In the genomic region with DNA sequence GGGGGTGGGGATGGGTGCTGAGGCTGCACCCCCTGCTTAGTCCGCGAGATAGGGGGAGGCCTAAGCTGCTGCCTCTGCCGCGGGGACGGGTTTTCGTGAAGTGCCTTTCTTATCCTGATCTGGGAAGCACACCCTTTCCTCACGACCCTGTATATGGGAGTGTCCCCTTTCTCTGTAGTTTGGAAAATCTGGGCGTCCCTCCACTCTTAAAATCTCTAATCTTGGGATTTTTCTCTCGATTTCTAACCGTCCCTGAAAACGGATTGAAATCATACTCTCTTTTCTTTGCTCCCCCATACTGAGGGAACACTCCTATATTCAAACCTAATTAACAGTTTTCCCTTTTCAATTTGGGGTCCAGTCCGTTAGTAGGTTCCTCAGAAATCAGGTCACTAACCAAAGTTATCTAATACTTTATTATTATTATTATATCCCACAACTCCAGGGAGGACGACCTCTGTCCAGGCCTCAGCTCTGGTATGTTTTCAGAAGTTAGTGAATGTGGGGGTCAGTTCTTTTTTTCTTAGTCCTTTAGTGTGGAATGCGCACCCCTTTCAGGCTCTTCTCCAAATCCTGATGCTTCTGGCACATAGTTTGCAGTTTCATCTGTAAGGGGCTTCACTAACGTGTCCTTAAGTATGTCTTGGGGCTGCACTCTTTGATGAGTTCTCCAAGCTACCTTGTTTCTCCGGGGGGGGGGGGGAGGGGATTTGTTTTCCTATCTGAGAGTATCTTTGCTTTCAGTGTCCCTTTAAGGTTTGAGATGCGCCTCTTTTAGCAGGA, we compare ENCODE assay signal across 8 mouse cellular contexts. TPM values are rescaled to one million over a fixed set of nuclear protein-coding genes. Genes with fewer than 3 reads are reported as not detected.
DNase-seq lines count a peak whose midpoint lies in the region; ATAC-seq and TF ChIP-seq lines count a peak whose summit lies in the region.

No protein-coding gene starts in this region.

- H3K9ac ChIP-seq in kidney, embryonic 14.5 days (ENCODE audit: low read depth, low read length), result peak overlapping the region; percentile 89
- peak overlapping the region; percentile 95 for H3K9ac ChIP-seq in hindbrain, embryonic 16.5 days (ENCODE audit: low read depth, low read length)
- peak overlapping the region; percentile 88 for H3K9ac ChIP-seq in midbrain, postnatal 0 days (replicated peaks; ENCODE audit: low read length, poor library complexity, severe bottlenecking)

- no peaks in the 10 kb centered on the region for H3K27me3 ChIP-seq in kidney, embryonic 14.5 days (ENCODE audit: control insufficient read depth, insufficient read depth, low read length)
- no peaks in the 10 kb centered on the region for H3K27me3 ChIP-seq in hindbrain, embryonic 16.5 days (replicated peaks; ENCODE audit: control insufficient read depth, insufficient read depth, low read length)
- H3K27me3 ChIP-seq in midbrain, postnatal 0 days (ENCODE audit: insufficient read depth, low read length), result no peaks in the 10 kb centered on the region

- H3K36me3 ChIP-seq in kidney, embryonic 14.5 days (ENCODE audit: control insufficient read depth, insufficient read depth, low read length), result peaks cover 2% of the 10 kb centered on the region; the same call in 1 of the 2 replicates
- H3K36me3 ChIP-seq in hindbrain, embryonic 16.5 days (ENCODE audit: control insufficient read depth, insufficient read depth, low read length), result no peaks in the 10 kb centered on the region
- no peaks in the 10 kb centered on the region for H3K36me3 ChIP-seq in midbrain, postnatal 0 days (ENCODE audit: insufficient read depth, low read length)

- 3% methylated on average over 17 of the region's 17 CpGs for WGBS in kidney, embryonic 14.5 days
- 7% methylated on average over 12 of the region's 17 CpGs for WGBS in hindbrain, embryonic 16.5 days
- WGBS in midbrain, postnatal 0 days, result 5% methylated on average over 17 of the region's 17 CpGs

- TF ChIP-seq CTCF in midbrain, postnatal 0 days (IDR thresholded peaks at IDR 0.05), result no peak

- ATAC-seq in kidney, embryonic 14.5 days (ENCODE audit: low FRiP score, low TSS enrichment), result no peak
- ATAC-seq in hindbrain, embryonic 16.5 days, result no peak; the same call in 1 of the 2 replicates
- no peak for ATAC-seq in midbrain, postnatal 0 days (ENCODE audit: low FRiP score)

- peak overlapping the region; percentile 71 for H3K4me2 ChIP-seq in kidney, embryonic 14.5 days (replicated peaks; ENCODE audit: low read depth, low read length)
- H3K4me2 ChIP-seq in hindbrain, embryonic 16.5 days (ENCODE audit: low read length), result peak overlapping the region; percentile 78
- peak overlapping the region; percentile 69 for H3K4me2 ChIP-seq in midbrain, postnatal 0 days (ENCODE audit: low read depth, low read length, poor library complexity, severe bottlenecking)

- H3K4me1 ChIP-seq in kidney, embryonic 14.5 days (ENCODE audit: control insufficient read depth, insufficient read depth, low read length), result peaks cover 19% of the 10 kb centered on the region
- H3K4me1 ChIP-seq in brown adipose tissue, adult 24 weeks (ENCODE audit: control insufficient read depth, insufficient read depth, insufficient read length, low read length), result peaks cover 21% of the 10 kb centered on the region
- H3K4me1 ChIP-seq in hindbrain, embryonic 16.5 days (ENCODE audit: control insufficient read depth, insufficient read depth, low read depth, low read length), result peaks cover 26% of the 10 kb centered on the region
- peaks cover 7% of the 10 kb centered on the region; the same call in 1 of the 2 replicates for H3K4me1 ChIP-seq in midbrain, postnatal 0 days (ENCODE audit: insufficient read depth, low read length)

- H3K9me3 ChIP-seq in kidney, embryonic 14.5 days (ENCODE audit: control insufficient read depth, low read length), result no peaks in the 10 kb centered on the region
- no peaks in the 10 kb centered on the region for H3K9me3 ChIP-seq in hindbrain, embryonic 16.5 days (ENCODE audit: control insufficient read depth, low read length)
- H3K9me3 ChIP-seq in midbrain, postnatal 0 days (ENCODE audit: low read length), result no peaks in the 10 kb centered on the region

- DNase-seq in kidney, adult 18-20 months, result no peak
- no peak for DNase-seq in midbrain, postnatal 0 days (ENCODE audit: low spot score)
- no peak for DNase-seq in left cerebral cortex, adult 11 months (ENCODE audit: low spot score)
- no peak for DNase-seq in adrenal gland, adult 8-10 months
- DNase-seq in adrenal gland, adult 18-20 months (ENCODE audit: low spot score in 2 of 2), result no peak

- H3K4me3 ChIP-seq in kidney, embryonic 14.5 days (ENCODE audit: low read length), result peak overlapping the region; percentile 72
- H3K4me3 ChIP-seq in brown adipose tissue, adult 24 weeks (ENCODE audit: insufficient read depth, low read depth, low read length), result peak overlapping the region; percentile 79
- peak overlapping the region; percentile 85 for H3K4me3 ChIP-seq in hindbrain, embryonic 16.5 days (ENCODE audit: low read length)
- H3K4me3 ChIP-seq in midbrain, postnatal 0 days (ENCODE audit: low read depth, low read length), result peak overlapping the region; percentile 57

- H3K27ac ChIP-seq in kidney, embryonic 14.5 days (ENCODE audit: low read depth, low read length), result peak overlapping the region; percentile 95
- peak overlapping the region; percentile 58 for H3K27ac ChIP-seq in brown adipose tissue, adult 24 weeks (replicated peaks; ENCODE audit: low read depth, low read length)
- H3K27ac ChIP-seq in hindbrain, embryonic 16.5 days (ENCODE audit: low read depth, low read length), result peak overlapping the region; percentile 98
- H3K27ac ChIP-seq in midbrain, postnatal 0 days (ENCODE audit: low read depth, low read length), result peak overlapping the region; percentile 92

RNA-seq across cellular contexts. Expression of a gene that starts 1.1 kb away (rescaled TPM):
- polyA plus RNA-seq in kidney, embryonic 14.5 days (2014; fragmentation: Nextera tagmentation; extraction: Ambion mirVana), result 68.8 and 71.7 TPM in 2 replicates
- 9.1 and 17.5 TPM in 2 replicates for polyA plus RNA-seq in brown adipose tissue, adult 24 weeks (2012; ENCODE audit: insufficient read depth, insufficient read length, missing spikeins)
- polyA plus RNA-seq in hindbrain, embryonic 16.5 days (2015; fragmentation: Nextera tagmentation; extraction: Ambion mirVana), result 111 and 117 TPM in 2 replicates
- 27.6 and 37.4 TPM in 2 replicates for total RNA-seq in midbrain, postnatal 0 days (2014; rRNA removed)
- 108 and 116 TPM in 2 replicates for polyA plus RNA-seq in midbrain, postnatal 0 days (2015; fragmentation: Nextera tagmentation; extraction: Ambion mirVana)
- total RNA-seq in adrenal gland, adult 8-10 months (2022), result 10 to 100 TPM; 44.2 to 79.9 (median 57.6) TPM
- 10 to 100 TPM; 32.3 to 42.2 TPM for total RNA-seq in adrenal gland, adult 18-20 months (2021)

RNA-seq across cellular contexts. Expression of a gene that starts 17.3 kb away (rescaled TPM):
- polyA plus RNA-seq in kidney, embryonic 14.5 days (2014; fragmentation: Nextera tagmentation; extraction: Ambion mirVana), result 683 and 751 TPM in 2 replicates
- polyA plus RNA-seq in brown adipose tissue, adult 24 weeks (2012; ENCODE audit: insufficient read depth, insufficient read length, missing spikeins), result 113 and 143 TPM in 2 replicates
- polyA plus RNA-seq in hindbrain, embryonic 16.5 days (2015; fragmentation: Nextera tagmentation; extraction: Ambion mirVana), result 369 and 377 TPM in 2 replicates
- total RNA-seq in midbrain, postnatal 0 days (2014; rRNA removed), result 234 and 372 TPM in 2 replicates
- polyA plus RNA-seq in midbrain, postnatal 0 days (2015; fragmentation: Nextera tagmentation; extraction: Ambion mirVana), result 387 and 466 TPM in 2 replicates
- 100 to 1,000 TPM; 313 to 619 (median 423) TPM for total RNA-seq in adrenal gland, adult 8-10 months (2022)
- total RNA-seq in adrenal gland, adult 18-20 months (2021), result 100 to 1,000 TPM; 283 to 382 TPM

RNA-seq across cellular contexts. Expression of a gene that starts 53.3 kb away (rescaled TPM):
- 40.8 and 44.6 TPM in 2 replicates for polyA plus RNA-seq in kidney, embryonic 14.5 days (2014; fragmentation: Nextera tagmentation; extraction: Ambion mirVana)
- 107 and 161 TPM in 2 replicates for polyA plus RNA-seq in brown adipose tissue, adult 24 weeks (2012; ENCODE audit: insufficient read depth, insufficient read length, missing spikeins)
- polyA plus RNA-seq in hindbrain, embryonic 16.5 days (2015; fragmentation: Nextera tagmentation; extraction: Ambion mirVana), result 37.7 and 39.9 TPM in 2 replicates
- 34.5 and 40.3 TPM in 2 replicates for total RNA-seq in midbrain, postnatal 0 days (2014; rRNA removed)
- 34.9 and 38.5 TPM in 2 replicates for polyA plus RNA-seq in midbrain, postnatal 0 days (2015; fragmentation: Nextera tagmentation; extraction: Ambion mirVana)
- 100 to 1,000 TPM in 2 of 4 experiments, 10 to 100 TPM in 2; 93.4 to 102 (median 100) TPM for total RNA-seq in adrenal gland, adult 8-10 months (2022)
- total RNA-seq in adrenal gland, adult 18-20 months (2021), result 10 to 100 TPM; 80.4 to 90.4 TPM

RNA-seq across cellular contexts. Expression of a gene that starts 53.5 kb away (rescaled TPM):
- 417 and 550 TPM in 2 replicates for polyA plus RNA-seq in kidney, embryonic 14.5 days (2014; fragmentation: Nextera tagmentation; extraction: Ambion mirVana)
- 723 and 898 TPM in 2 replicates for polyA plus RNA-seq in brown adipose tissue, adult 24 weeks (2012; ENCODE audit: insufficient read depth, insufficient read length, missing spikeins)
- 393 and 432 TPM in 2 replicates for polyA plus RNA-seq in hindbrain, embryonic 16.5 days (2015; fragmentation: Nextera tagmentation; extraction: Ambion mirVana)
- 89.4 and 107 TPM in 2 replicates for total RNA-seq in midbrain, postnatal 0 days (2014; rRNA removed)
- polyA plus RNA-seq in midbrain, postnatal 0 days (2015; fragmentation: Nextera tagmentation; extraction: Ambion mirVana), result 521 and 552 TPM in 2 replicates
- total RNA-seq in adrenal gland, adult 8-10 months (2022), result 100 to 1,000 TPM; 238 to 388 (median 304) TPM
- total RNA-seq in adrenal gland, adult 18-20 months (2021), result 100 to 1,000 TPM; 346 to 350 TPM
